Mouse (Mus musculus) stomach, embryonic 16.5 days (tissue): ENCODE measurements around the gene Rhbdd3. TPM values are rescaled to one million over a fixed set of nuclear protein-coding genes. Genes with fewer than 3 reads are reported as not detected.

ENCODE experiments used
- ATAC-seq: fragments of 200-750 bp; cut with Nextera tagmentation; 2 replicates; pipeline ENCODE4 v1.8.0; 2017; ENCODE audit warnings: moderate number of reproducible peaks, moderate TSS enrichment; ENCODE audit not compliant: insufficient read depth, low FRiP score
- H3K27ac ChIP-seq: fragments of 300-500 bp; sonication (generic); 2 replicates; pipeline ENCODE4 v1.5.1; 2014; ENCODE audit warnings: low read length
- H3K27me3 ChIP-seq: fragments of 300-500 bp; sonication (generic); 2 replicates; pipeline ENCODE4 v1.6.1; 2014; ENCODE audit warnings: low read length, control low read depth, mixed read lengths; ENCODE audit not compliant: control insufficient read depth, insufficient read depth
- H3K36me3 ChIP-seq: fragments of 300-500 bp; sonication (generic); 2 replicates; pipeline ENCODE4 v1.6.1; 2014; ENCODE audit warnings: low read length; ENCODE audit not compliant: control insufficient read depth, insufficient read depth
- H3K4me1 ChIP-seq: fragments of 300-500 bp; sonication (generic); 2 replicates; pipeline ENCODE4 v1.6.1; 2014; ENCODE audit warnings: low read length, control low read depth, mixed read lengths; ENCODE audit not compliant: control insufficient read depth, insufficient read depth
- H3K4me2 ChIP-seq: fragments of 300-500 bp; sonication (generic); 2 replicates; pipeline ENCODE4 v1.6.1; 2014; ENCODE audit warnings: low read depth, low read length, mixed read lengths
- H3K4me3 ChIP-seq: fragments of 300-500 bp; sonication (generic); replicated peaks from 2 replicates; pipeline ENCODE4 v1.5.1; 2014; ENCODE audit warnings: mild to moderate bottlenecking, low read length
- H3K9ac ChIP-seq: fragments of 300-500 bp; sonication (generic); 2 replicates; pipeline ENCODE4 v1.6.1; 2014; ENCODE audit warnings: low read length
- H3K9me3 ChIP-seq: fragments of 300-500 bp; sonication (generic); replicated peaks from 2 replicates; pipeline ENCODE4 v1.6.1; 2016; ENCODE audit warnings: low read length, control low read depth; ENCODE audit not compliant: control insufficient read depth
- WGBS: fragments of 180-500 bp; shearing (Covaris S2); extraction: QIAGEN DNeasy Blood & Tissue Kit; methylation state at CpG from one replicate; pipeline ENCODE4 v1.1.7; 2014; 5-methylcytosine and 5-hydroxymethylcytosine counted together
- polyA plus RNA-seq: library from polyadenylated mRNA; unstranded; fragments of >200 nt; fragmentation: Nextera tagmentation; extraction: Ambion mirVana; gene quantifications from 2 replicates; pipeline ENCODE4 v1.2.1, GENCODE M21; 2015

The Rhbdd3 gene
- polyA plus RNA-seq = 24.8 and 25.2 TPM in 2 replicates

GRCm38 (mm10) chr11:5098736-5099542 lies at the start of gene Rhbdd3, which contains the start of gene Ewsr1:
Gene Rhbdd3, plus strand, starts transcription at chr11:5098926.
Gene Ewsr1, minus strand, starts transcription at chr11:5099266.
- Histone ChIP-seq H3K9me3 (no peaks in the 10 kb centered on the region), H3K36me3 (no peaks in the 10 kb centered on the region), H3K27me3 (no peaks in the 10 kb centered on the region), H3K9ac (peak within 1 kb of the TSS; percentile 100), H3K4me2 (peak within 1 kb of the TSS; percentile 88), H3K4me1 (peaks cover 32% of the 10 kb centered on the region), H3K27ac (peak within 1 kb of the TSS; percentile 98), H3K4me3 (peak within 1 kb of the TSS; percentile 97)
- WGBS = under 1% methylated on average over 79 of the region's 92 CpGs
- peak; percentile 92 for ATAC-seq

GRCm38 (mm10) chr11:5051629-5052028 lies 47.1 kb upstream of the Rhbdd3 start:
- Histone ChIP-seq H3K36me3 (no peaks in the 10 kb centered on the region), H3K27me3 (peaks cover 5% of the 10 kb centered on the region), H3K4me3 (no peak overlapping the region), H3K9me3 (no peaks in the 10 kb centered on the region), H3K4me1 (peaks cover 9% of the 10 kb centered on the region; the same call in 1 of the 2 replicates), H3K9ac (no peak overlapping the region), H3K27ac (no peak overlapping the region), H3K4me2 (no peak overlapping the region)
- 78% methylated on average over 10 of the region's 10 CpGs for WGBS
- no peak for ATAC-seq

GRCm38 (mm10) chr11:5052200-5052854 lies 46.4 kb upstream of the Rhbdd3 start:
- 61% methylated on average over 10 of the region's 10 CpGs for WGBS
- H3K4me2 ChIP-seq = no peak overlapping the region
- peaks cover 11% of the 10 kb centered on the region for H3K27me3 ChIP-seq
- no peak overlapping the region for H3K27ac ChIP-seq
- ATAC-seq = no peak
- no peak overlapping the region for H3K4me3 ChIP-seq
- no peaks in the 10 kb centered on the region for H3K9me3 ChIP-seq
- no peaks in the 10 kb centered on the region for H3K36me3 ChIP-seq
- H3K9ac ChIP-seq = no peak overlapping the region
- H3K4me1 ChIP-seq = peaks cover 14% of the 10 kb centered on the region

GRCm38 (mm10) chr11:5054151-5054550 lies 44.6 kb upstream of the Rhbdd3 start:
- Histone ChIP-seq H3K27me3 (peaks cover 23% of the 10 kb centered on the region), H3K4me2 (no peak overlapping the region), H3K4me3 (no peak overlapping the region), H3K27ac (no peak overlapping the region), H3K9me3 (no peaks in the 10 kb centered on the region), H3K9ac (no peak overlapping the region), H3K36me3 (no peaks in the 10 kb centered on the region), H3K4me1 (peaks cover 19% of the 10 kb centered on the region)
- ATAC-seq = peak; percentile 56; the same call in 1 of the 2 replicates
- WGBS = 79% methylated on average over 14 of the region's 14 CpGs

GRCm38 (mm10) chr11:5054874-5055273 lies 43.9 kb upstream of the Rhbdd3 start:
- WGBS = 55% methylated on average over 6 of the region's 6 CpGs
- no peak overlapping the region for H3K4me2 ChIP-seq
- no peak overlapping the region for H3K9ac ChIP-seq
- no peaks in the 10 kb centered on the region for H3K9me3 ChIP-seq
- peaks cover 31% of the 10 kb centered on the region for H3K27me3 ChIP-seq
- no peak for ATAC-seq
- no peak overlapping the region for H3K4me3 ChIP-seq
- H3K36me3 ChIP-seq = no peaks in the 10 kb centered on the region
- no peak overlapping the region for H3K27ac ChIP-seq
- peaks cover 19% of the 10 kb centered on the region for H3K4me1 ChIP-seq

GRCm38 (mm10) chr11:5055945-5056938 lies 42.5 kb upstream of the Rhbdd3 start:
- peaks cover 44% of the 10 kb centered on the region for H3K27me3 ChIP-seq
- no peaks in the 10 kb centered on the region for H3K36me3 ChIP-seq
- no peaks in the 10 kb centered on the region for H3K9me3 ChIP-seq
- no peak overlapping the region for H3K27ac ChIP-seq
- H3K9ac ChIP-seq = peak overlapping the region; percentile 6; the same call in 1 of the 2 replicates
- H3K4me1 ChIP-seq = peaks cover 24% of the 10 kb centered on the region
- no peak overlapping the region for H3K4me2 ChIP-seq
- WGBS = 47% methylated on average over 23 of the region's 23 CpGs
- no peak overlapping the region for H3K4me3 ChIP-seq
- ATAC-seq = no peak

GRCm38 (mm10) chr11:5057064-5057463 lies 41.7 kb upstream of the Rhbdd3 start:
- H3K9ac ChIP-seq = no peak overlapping the region
- peaks cover 30% of the 10 kb centered on the region for H3K4me1 ChIP-seq
- H3K4me2 ChIP-seq = no peak overlapping the region
- H3K27me3 ChIP-seq = peaks cover 44% of the 10 kb centered on the region
- no peaks in the 10 kb centered on the region for H3K9me3 ChIP-seq
- H3K36me3 ChIP-seq = no peaks in the 10 kb centered on the region
- no peak for ATAC-seq
- no peak overlapping the region for H3K4me3 ChIP-seq
- H3K27ac ChIP-seq = no peak overlapping the region
- 66% methylated on average over 8 of the region's 8 CpGs for WGBS

GRCm38 (mm10) chr11:5057541-5057855 lies 41.2 kb upstream of the Rhbdd3 start:
- WGBS = 27% methylated on average over 8 of the region's 8 CpGs
- H3K9me3 ChIP-seq = no peaks in the 10 kb centered on the region
- ATAC-seq = no peak
- H3K4me2 ChIP-seq = peak overlapping the region; percentile 87
- H3K27ac ChIP-seq = no peak overlapping the region
- H3K4me1 ChIP-seq = peaks cover 35% of the 10 kb centered on the region
- H3K9ac ChIP-seq = peak overlapping the region; percentile 59
- H3K36me3 ChIP-seq = no peaks in the 10 kb centered on the region
- peaks cover 44% of the 10 kb centered on the region for H3K27me3 ChIP-seq
- peak overlapping the region; percentile 48 for H3K4me3 ChIP-seq
